Mouse (Mus musculus): Measurements from ENCODE around the gene Iqck.

Iqck gene

GRCm38 (mm10) chr7:118911571-118911970, 56.0 kb downstream of the Iqck start:
- DNase-seq (ENCODE audit: low spot score in 2 of 2), result no peak

GRCm38 (mm10) chr7:118912049-118912490, 56.5 kb downstream of the Iqck start:
- DNase-seq (ENCODE audit: low spot score in 2 of 2), result no peak

- no peak for DNase-seq (ENCODE audit: low spot score in 2 of 2)
These were observed 59.1 kb downstream of the Iqck start for GRCm38 (mm10) chr7:118914561-118915165.

- DNase-seq (ENCODE audit: low spot score in 2 of 2), result no peak
These were observed 63.9 kb downstream of the Iqck start for GRCm38 (mm10) chr7:118919261-118920006.

GRCm38 (mm10) chr7:118922441-118923202, 67.1 kb downstream of the Iqck start:
- peak in 1 of 2 experiments; percentile 25 for DNase-seq (ENCODE audit: low spot score in 2 of 2)

GRCm38 (mm10) chr7:118925547-118925946, 70.0 kb downstream of the Iqck start:
- DNase-seq (ENCODE audit: low spot score in 2 of 2), result no peak

GRCm38 (mm10) chr7:118926516-118927260, 71.1 kb downstream of the Iqck start:
- no peak for DNase-seq (ENCODE audit: low spot score in 2 of 2)

- no peak for DNase-seq (ENCODE audit: low spot score in 2 of 2)
These were observed 71.7 kb downstream of the Iqck start for GRCm38 (mm10) chr7:118927279-118927678.

- DNase-seq (ENCODE audit: low spot score in 2 of 2), result no peak
These were observed 72.8 kb downstream of the Iqck start for GRCm38 (mm10) chr7:118928316-118928715.

- DNase-seq (ENCODE audit: low spot score in 2 of 2), result no peak
These were observed 73.4 kb downstream of the Iqck start for GRCm38 (mm10) chr7:118928916-118929315.

GRCm38 (mm10) chr7:118929601-118930311, 74.2 kb downstream of the Iqck start:
- DNase-seq (ENCODE audit: low spot score in 2 of 2), result peak; percentile 55 to 66

GRCm38 (mm10) chr7:118931502-118932395, 76.2 kb downstream of the Iqck start:
- no peak for DNase-seq (ENCODE audit: low spot score in 2 of 2)

- DNase-seq (ENCODE audit: low spot score in 2 of 2), result peak; percentile 66 to 86
These were observed 79.8 kb downstream of the Iqck start for GRCm38 (mm10) chr7:118935306-118935705.

- no peak for DNase-seq (ENCODE audit: low spot score in 2 of 2)
These were observed 81.3 kb downstream of the Iqck start for GRCm38 (mm10) chr7:118936844-118937243.

GRCm38 (mm10) chr7:118937469-118938387, 82.2 kb downstream of the Iqck start:
- no peak for DNase-seq (ENCODE audit: low spot score in 2 of 2)

- no peak for DNase-seq (ENCODE audit: low spot score in 2 of 2)
These were observed 86.7 kb downstream of the Iqck start for GRCm38 (mm10) chr7:118942297-118942696.

GRCm38 (mm10) chr7:118943170-118943569, 87.6 kb downstream of the Iqck start:
- DNase-seq (ENCODE audit: low spot score in 2 of 2), result no peak

GRCm38 (mm10) chr7:118944884-118945283, 89.3 kb downstream of the Iqck start:
- DNase-seq (ENCODE audit: low spot score in 2 of 2), result no peak

- DNase-seq (ENCODE audit: low spot score in 2 of 2), result no peak
These were observed 91.7 kb downstream of the Iqck start for GRCm38 (mm10) chr7:118947241-118947640.
